In genomic region chr15:101770226-101770625, GRCm38 (mm10) we compare ENCODE assay signal across 26 mouse cellular contexts. TPM values are rescaled to one million over a fixed set of nuclear protein-coding genes. Genes with fewer than 3 reads are reported as not detected.
DNase-seq lines count a peak whose midpoint lies in the region; ATAC-seq lines count a peak whose summit lies in the region.
"Had no signal": no experiment of that assay in that cellular context is flagged by ENCODE, and none has a peak within 500 bp of the region (broad histone marks: within the 10 kb centered on the region; RNA-seq: fewer than 3 reads in every experiment).

No protein-coding gene starts in this region.

- H3K9ac ChIP-seq in embryonic facial prominence, embryonic 13.5 days, result no peak overlapping the region
- H3K9ac ChIP-seq in stomach, embryonic 16.5 days (ENCODE audit: low read length), result no peak overlapping the region
- H3K9ac ChIP-seq: heart, embryonic 13.5 days; hindbrain, embryonic 15.5 days had no signal

- H3K27me3 ChIP-seq in embryonic facial prominence, embryonic 13.5 days, result no peaks in the 10 kb centered on the region
- no peaks in the 10 kb centered on the region for H3K27me3 ChIP-seq in stomach, embryonic 16.5 days (ENCODE audit: control insufficient read depth, insufficient read depth, low read length)
- H3K27me3 ChIP-seq: hindbrain, embryonic 15.5 days had no signal

- peak overlapping the region; percentile 77 for H3K27ac ChIP-seq in embryonic facial prominence, embryonic 13.5 days
- H3K27ac ChIP-seq in stomach, embryonic 16.5 days (ENCODE audit: low read length), result peak overlapping the region; percentile 25
- H3K27ac ChIP-seq: gastrocnemius, adult 2 months; heart, embryonic 13.5 days; hindbrain, embryonic 15.5 days had no signal

- DNase-seq in urinary bladder, postnatal 36 days (ENCODE audit: low spot score in 2 of 2), result peak; percentile 19 to 31
- no peak for DNase-seq in urinary bladder, postnatal 25 days (ENCODE audit: low spot score)
- DNase-seq in heart, adult 18-20 months, result no peak
- no peak for DNase-seq in thymus, adult 18-20 months
- DNase-seq: adrenal gland, postnatal 10 days; cerebellum, adult 11 months; cerebellum, adult 8-10 months; cerebellum, postnatal 14 days; gastrocnemius, adult 2 months; gastrocnemius, postnatal 25 days; heart, postnatal 36 days had no signal

- no peaks in the 10 kb centered on the region for H3K36me3 ChIP-seq in embryonic facial prominence, embryonic 13.5 days
- H3K36me3 ChIP-seq in stomach, embryonic 16.5 days (ENCODE audit: control insufficient read depth, insufficient read depth, low read length), result no peaks in the 10 kb centered on the region
- H3K36me3 ChIP-seq: forebrain, embryonic 10.5 days; heart, embryonic 13.5 days; hindbrain, embryonic 15.5 days had no signal

- no peaks in the 10 kb centered on the region for H3K9me3 ChIP-seq in embryonic facial prominence, embryonic 13.5 days
- no peaks in the 10 kb centered on the region for H3K9me3 ChIP-seq in stomach, embryonic 16.5 days (replicated peaks; ENCODE audit: control insufficient read depth, low read length)
- H3K9me3 ChIP-seq: forebrain, embryonic 10.5 days; heart, embryonic 13.5 days; hindbrain, embryonic 15.5 days had no signal

- peaks cover 5% of the 10 kb centered on the region; the same call in 1 of the 2 replicates for H3K4me1 ChIP-seq in embryonic facial prominence, embryonic 13.5 days
- no peaks in the 10 kb centered on the region for H3K4me1 ChIP-seq in stomach, embryonic 16.5 days (ENCODE audit: control insufficient read depth, insufficient read depth, low read length)
- H3K4me1 ChIP-seq: heart, embryonic 13.5 days had no signal

- ATAC-seq in embryonic facial prominence, embryonic 13.5 days (ENCODE audit: insufficient number of reproducible peaks, insufficient read depth, low FRiP score, low TSS enrichment, low read depth), result no peak
- ATAC-seq in stomach, embryonic 16.5 days (ENCODE audit: insufficient read depth, low FRiP score), result no peak
- ATAC-seq: forebrain, embryonic 14.5 days; inflammation-experienced regulatory T-cells, adult 6 months had no signal

- 0 out of 2 replicates have a peak overlapping the region, but pooled peaks have one; percentile 5 for H3K4me2 ChIP-seq in embryonic facial prominence, embryonic 13.5 days
- H3K4me2 ChIP-seq in stomach, embryonic 16.5 days (ENCODE audit: low read depth, low read length), result no peak overlapping the region
- H3K4me2 ChIP-seq: heart, embryonic 13.5 days; hindbrain, embryonic 15.5 days had no signal

- H3K4me3 ChIP-seq in embryonic facial prominence, embryonic 13.5 days, result no peak overlapping the region
- no peak overlapping the region for H3K4me3 ChIP-seq in stomach, embryonic 16.5 days (replicated peaks; ENCODE audit: low read length)
- H3K4me3 ChIP-seq: erythroblast, embryonic 14.5 days; forebrain, embryonic 10.5 days; gastrocnemius, adult 2 months; heart, embryonic 13.5 days; hindbrain, embryonic 15.5 days had no signal

- WGBS in embryonic facial prominence, embryonic 13.5 days, result 50% methylated on average over 8 of the region's 8 CpGs
- WGBS in stomach, embryonic 16.5 days, result 19% methylated on average over 8 of the region's 8 CpGs

RNA-seq across cellular contexts. Expression of gene Krt72, which starts 16.0 kb away (rescaled TPM):
- polyA plus RNA-seq in embryonic facial prominence, embryonic 13.5 days (2015; fragmentation: Nextera tagmentation; extraction: Ambion mirVana), result 0.40 TPM in 1 of 2 replicates, not detected in the other
- polyA plus RNA-seq in stomach, embryonic 16.5 days (2015; fragmentation: Nextera tagmentation; extraction: Ambion mirVana), result not detected in 2 replicates
- not detected for total RNA-seq in heart, adult 18-20 months (2021)
- total RNA-seq: adrenal gland, postnatal 10 days; adrenal gland, postnatal 4 days; common myeloid progenitor, adult 5-6 weeks; ES-E14; gastrocnemius, adult 2 months; gastrocnemius, postnatal 25 days; granulocyte monocyte progenitor cell, adult 5-6 weeks; heart, postnatal 36 days had no signal
- polyA plus RNA-seq: erythroblast, embryonic 14.5 days; forebrain, embryonic 10.5 days; forebrain, embryonic 14.5 days; heart, embryonic 13.5 days; heart, postnatal 0 days; hindbrain, embryonic 11.5 days; inflammation-experienced regulatory T-cells, adult 6 months had no signal

RNA-seq across cellular contexts. Expression of gene Krt71, which starts 27.3 kb away (rescaled TPM):
- polyA plus RNA-seq in embryonic facial prominence, embryonic 13.5 days (2015; fragmentation: Nextera tagmentation; extraction: Ambion mirVana), result 0.34 TPM in 1 of 2 replicates, not detected in the other
- polyA plus RNA-seq in stomach, embryonic 16.5 days (2015; fragmentation: Nextera tagmentation; extraction: Ambion mirVana), result not detected in 2 replicates
- total RNA-seq in heart, adult 18-20 months (2021), result not detected
- total RNA-seq: adrenal gland, postnatal 10 days; adrenal gland, postnatal 4 days; common myeloid progenitor, adult 5-6 weeks; ES-E14; gastrocnemius, adult 2 months; gastrocnemius, postnatal 25 days; granulocyte monocyte progenitor cell, adult 5-6 weeks; heart, postnatal 36 days had no signal
- polyA plus RNA-seq: erythroblast, embryonic 14.5 days; forebrain, embryonic 10.5 days; forebrain, embryonic 14.5 days; heart, embryonic 13.5 days; heart, postnatal 0 days; hindbrain, embryonic 11.5 days; inflammation-experienced regulatory T-cells, adult 6 months had no signal

RNA-seq across cellular contexts. Expression of gene Krt73, which starts 31.9 kb away (rescaled TPM):
- polyA plus RNA-seq in embryonic facial prominence, embryonic 13.5 days (2015; fragmentation: Nextera tagmentation; extraction: Ambion mirVana), result 1.2 and 1.4 TPM in 2 replicates
- not detected in 2 replicates for polyA plus RNA-seq in stomach, embryonic 16.5 days (2015; fragmentation: Nextera tagmentation; extraction: Ambion mirVana)
- total RNA-seq in heart, adult 18-20 months (2021), result not detected
- total RNA-seq: adrenal gland, postnatal 10 days; adrenal gland, postnatal 4 days; common myeloid progenitor, adult 5-6 weeks; ES-E14; gastrocnemius, adult 2 months; gastrocnemius, postnatal 25 days; granulocyte monocyte progenitor cell, adult 5-6 weeks; heart, postnatal 36 days had no signal
- polyA plus RNA-seq: erythroblast, embryonic 14.5 days; forebrain, embryonic 10.5 days; heart, embryonic 13.5 days; heart, postnatal 0 days; inflammation-experienced regulatory T-cells, adult 6 months had no signal

RNA-seq across cellular contexts. Expression of gene Krt2, which starts 47.7 kb away (rescaled TPM):
- polyA plus RNA-seq in embryonic facial prominence, embryonic 13.5 days (2015; fragmentation: Nextera tagmentation; extraction: Ambion mirVana), result 0.17 TPM in 1 of 2 replicates, not detected in the other
- 0.05 TPM in 1 of 2 replicates, not detected in the other for polyA plus RNA-seq in stomach, embryonic 16.5 days (2015; fragmentation: Nextera tagmentation; extraction: Ambion mirVana)
- not detected for total RNA-seq in heart, adult 18-20 months (2021)
- total RNA-seq: adrenal gland, postnatal 10 days; adrenal gland, postnatal 4 days; common myeloid progenitor, adult 5-6 weeks; ES-E14; gastrocnemius, adult 2 months; gastrocnemius, postnatal 25 days; granulocyte monocyte progenitor cell, adult 5-6 weeks; heart, postnatal 36 days had no signal
- polyA plus RNA-seq: brain, embryonic 14.5 days; erythroblast, embryonic 14.5 days; forebrain, embryonic 10.5 days; forebrain, embryonic 14.5 days; heart, embryonic 13.5 days; heart, postnatal 0 days; hindbrain, embryonic 11.5 days; inflammation-experienced regulatory T-cells, adult 6 months had no signal

RNA-seq across cellular contexts. Expression of gene Krt5, which starts 57.5 kb away (rescaled TPM):
- polyA plus RNA-seq in embryonic facial prominence, embryonic 13.5 days (2015; fragmentation: Nextera tagmentation; extraction: Ambion mirVana), result 403 and 498 TPM in 2 replicates
- polyA plus RNA-seq in stomach, embryonic 16.5 days (2015; fragmentation: Nextera tagmentation; extraction: Ambion mirVana), result 464 and 594 TPM in 2 replicates
- total RNA-seq in heart, adult 18-20 months (2021), result 1 to 10 TPM in 1 of 2 experiments, not detected in 1; 1.5 TPM
- total RNA-seq: adrenal gland, postnatal 10 days; adrenal gland, postnatal 4 days; common myeloid progenitor, adult 5-6 weeks; gastrocnemius, adult 2 months; gastrocnemius, postnatal 25 days; granulocyte monocyte progenitor cell, adult 5-6 weeks; heart, postnatal 36 days had no signal
- polyA plus RNA-seq: erythroblast, embryonic 14.5 days; forebrain, embryonic 14.5 days; heart, postnatal 0 days; inflammation-experienced regulatory T-cells, adult 6 months had no signal

Comparison
In these comparisons a context has a peak if more than half of its experiments do, and no peak if none do; other contexts are left out.
1. DNase-seq: peak in urinary bladder, postnatal 36 days (2 of 2); none in urinary bladder, postnatal 25 days (single experiment), heart, adult 18-20 months (0 of 2) and thymus, adult 18-20 months (0 of 2).